In genomic region chr4:141385275-141385674, GRCm38 (mm10) we compare ENCODE assay signal across 9 mouse cellular contexts. TPM values are rescaled to one million over a fixed set of nuclear protein-coding genes. Genes with fewer than 3 reads are reported as not detected.
DNase-seq lines count a peak whose midpoint lies in the region; ATAC-seq and TF ChIP-seq lines count a peak whose summit lies in the region.
"Had no signal": no experiment of that assay in that cellular context is flagged by ENCODE, and none has a peak within 500 bp of the region (broad histone marks: within the 10 kb centered on the region; RNA-seq: fewer than 3 reads in every experiment).

No protein-coding gene starts in this region.

- TF ChIP-seq EP300 in heart, adult 2 months (IDR thresholded peaks at IDR 0.05; ENCODE audit: insufficient read depth, low read depth, low read length) = 0 out of 2 replicates have a peak, but pooled peaks have one; percentile 33
- TF ChIP-seq EP300 in CH12.LX (IDR thresholded peaks at IDR 0.05; ENCODE audit: low read length) = no peak

- H3K79me2 ChIP-seq in heart, adult 2 months (replicated peaks; ENCODE audit: control insufficient read depth, insufficient read depth, low read length) = no peaks in the 10 kb centered on the region
- H3K79me2 ChIP-seq in CH12.LX (replicated peaks; ENCODE audit: control insufficient read depth, extremely low read depth, insufficient read depth, poor library complexity, severe bottlenecking) = no peaks in the 10 kb centered on the region

- H3K4me1 ChIP-seq in heart, adult 2 months (ENCODE audit: control insufficient read depth, insufficient read depth, low read length) = no peaks in the 10 kb centered on the region; the same call in 1 of the 2 replicates
- peaks cover 3 to 8% of the 10 kb centered on the region in 2 experiments; a peak in 3 of 4 replicates for H3K4me1 ChIP-seq in CH12.LX (ENCODE audit: control insufficient read depth in 1 of 2, insufficient read depth in 2 of 2)
- H3K4me1 ChIP-seq in limb, embryonic 12.5 days (replicated peaks) = peaks cover 24% of the 10 kb centered on the region

- H3K9ac ChIP-seq in heart, adult 2 months (ENCODE audit: low read depth, low read length) = no peak overlapping the region
- H3K9ac ChIP-seq in CH12.LX (ENCODE audit: insufficient read depth, low read depth) = no peak overlapping the region
- no peak overlapping the region for H3K9ac ChIP-seq in limb, embryonic 12.5 days (replicated peaks)
- H3K9ac ChIP-seq: embryonic facial prominence, embryonic 12.5 days had no signal

- H3K9me3 ChIP-seq in CH12.LX (replicated peaks; ENCODE audit: low read length) = no peaks in the 10 kb centered on the region
- H3K9me3 ChIP-seq in limb, embryonic 12.5 days = no peaks in the 10 kb centered on the region
- H3K9me3 ChIP-seq: embryonic facial prominence, embryonic 12.5 days had no signal

- dilution Hi-C loops in CH12.LX (cut with MboI; ENCODE audit: extremely low pct_ligation_motif_present, extremely low pct_unique_long_range_greater_than_20kb, low sequenced_read_pairs) = no loop called here

- H3K4me3 ChIP-seq in heart, adult 2 months = no peak overlapping the region
- H3K4me3 ChIP-seq in CH12.LX (replicated peaks in 1 of 3; ENCODE audit: low read depth in 2 of 3, low read length in 2 of 3, poor library complexity in 1 of 3) = no peak overlapping the region
- no peak overlapping the region for H3K4me3 ChIP-seq in limb, embryonic 12.5 days (replicated peaks)
- H3K4me3 ChIP-seq: embryonic facial prominence, embryonic 12.5 days had no signal

- WGBS in heart, adult 2 months = 2% methylated on average over 7 of the region's 7 CpGs
- WGBS in limb, embryonic 12.5 days = 0% methylated on average over 7 of the region's 7 CpGs

- no peaks in the 10 kb centered on the region for H3K36me3 ChIP-seq in heart, adult 2 months (ENCODE audit: control insufficient read depth, insufficient read depth, low read length)
- no peaks in the 10 kb centered on the region for H3K36me3 ChIP-seq in CH12.LX (replicated peaks in 1 of 2; ENCODE audit: control insufficient read depth in 1 of 2, insufficient read depth in 1 of 2, low read length in 1 of 2)
- H3K36me3 ChIP-seq in limb, embryonic 12.5 days = no peaks in the 10 kb centered on the region
- H3K36me3 ChIP-seq: embryonic facial prominence, embryonic 12.5 days had no signal

- peak; percentile 89 for TF ChIP-seq CTCF in heart, adult 2 months (IDR thresholded peaks at IDR 0.05)
- peak; percentile 85 to 91 for TF ChIP-seq CTCF in CH12.LX (conservative IDR thresholded peaks at IDR 0.05 in 1 of 2, IDR thresholded peaks at IDR 0.05 in 1 of 2; ENCODE audit: low read depth in 2 of 2, low read length in 2 of 2)

- in situ Hi-C loops in CH12.LX (cut with MboI; ENCODE audit: low pct_ligation_motif_present, low pct_unique_long_range_greater_than_20kb, low sequenced_read_pairs) = no loop called here

- H3K4me2 ChIP-seq in CH12.LX (ENCODE audit: insufficient read depth, low read depth, poor library complexity, severe bottlenecking) = no peak overlapping the region
- peak overlapping the region; percentile 40 for H3K4me2 ChIP-seq in limb, embryonic 12.5 days
- H3K4me2 ChIP-seq: embryonic facial prominence, embryonic 12.5 days had no signal

- no peak for TF ChIP-seq POLR2A in heart, adult 2 months (IDR thresholded peaks at IDR 0.05; ENCODE audit: insufficient read depth, low read depth, low read length)
- no peak for TF ChIP-seq POLR2A in CH12.LX (IDR thresholded peaks at IDR 0.05; ENCODE audit: low read depth, low read length)

- H3K27me3 ChIP-seq in heart, adult 2 months (ENCODE audit: control insufficient read depth, insufficient read depth, low read length) = peaks cover 3% of the 10 kb centered on the region
- peaks cover 54% of the 10 kb centered on the region for H3K27me3 ChIP-seq in CH12.LX (replicated peaks)
- H3K27me3 ChIP-seq in limb, embryonic 12.5 days = peaks cover 50% of the 10 kb centered on the region

- intact Hi-C loops in heart, adult 2 months (cut with DNase I) = loop anchor here (5.0 kb wide), 1 partner anchor 472 kb away; no protein-coding TSS in a partner anchor
- intact Hi-C loops in heart, postnatal 10 days (cut with DNase I) = loop anchor here (5.0 to 10.0 kb wide), 2 partner anchors 192 to 460 kb away; partner anchors contain the start of gene Ctrc

- ATAC-seq in limb, embryonic 12.5 days (ENCODE audit: insufficient number of reproducible peaks, insufficient read depth, low FRiP score, low TSS enrichment, low read depth) = no peak
- peak; percentile 50 for ATAC-seq in neutrophil, adult 5-6 weeks (ENCODE audit: extremely low read depth, insufficient number of reproducible peaks, low FRiP score, poor library complexity, severe bottlenecking)

- no peak overlapping the region for H3K27ac ChIP-seq in heart, adult 2 months
- H3K27ac ChIP-seq in CH12.LX (ENCODE audit: insufficient read depth, low read depth) = no peak overlapping the region
- H3K27ac ChIP-seq in limb, embryonic 12.5 days = no peak overlapping the region
- H3K27ac ChIP-seq: embryonic facial prominence, embryonic 12.5 days had no signal

- TF ChIP-seq RAD21 in CH12.LX (IDR thresholded peaks at IDR 0.05; ENCODE audit: low read depth, low read length) = peak; percentile 77

- peak; percentile 28 to 49 for DNase-seq in heart, adult 2 months
- no peak for DNase-seq in heart, adult 9 months (ENCODE audit: low spot score in 2 of 2)
- DNase-seq in CH12.LX (ENCODE audit: extremely low read depth) = peak; percentile 74
- DNase-seq in cerebellum, adult 18-20 months = peak; percentile 54 to 57
- peak; percentile 41 to 72 for DNase-seq in heart, postnatal 10 days
- no peak for DNase-seq in layer of hippocampus, adult 9-11 months

TF ChIP-seq in CH12.LX, 34 proteins besides CTCF, POLR2A, EP300 and RAD21:
- peak; percentile 40; the same call in 1 of the 2 replicates for TF ChIP-seq SMC3 (IDR thresholded peaks at IDR 0.05; ENCODE audit: low read depth, low read length)
- TF ChIP-seq SIN3A (IDR thresholded peaks at IDR 0.05; ENCODE audit: low read length) = no peak
TF ChIP-seq in CH12.LX: peak in this region for 1.

RNA-seq across cellular contexts. Expression of gene Clcnka, which starts 13.2 kb away (rescaled TPM):
- not detected for total RNA-seq in heart, adult 2 months (2021)
- 0.04 TPM in 1 of 2 replicates, not detected in the other for polyA plus RNA-seq in heart, adult 2 months (2012; rRNA removed)
- total RNA-seq in CH12.LX (2012; rRNA removed) (not detected in 2 replicates), CH12.LX (2014; rRNA removed) (not detected in 2 replicates)
- polyA plus RNA-seq in CH12.LX (2012; ENCODE audit: insufficient read length, low read depth) = not detected in 2 replicates
- not detected for total RNA-seq in heart, postnatal 10 days (2021)
- 0.46 and 0.51 TPM in 2 replicates for polyA plus RNA-seq in limb, embryonic 12.5 days (2016; fragmentation: Nextera tagmentation; extraction: Ambion mirVana)
- not detected in 2 replicates for total RNA-seq in neutrophil, adult 5-6 weeks (2017)

RNA-seq across cellular contexts. Expression of gene Fam131c, which starts 17.3 kb away (rescaled TPM):
- 1 to 10 TPM; 2.0 to 2.2 TPM for total RNA-seq in heart, adult 2 months (2021)
- 0.29 and 2.9 TPM in 2 replicates for polyA plus RNA-seq in heart, adult 2 months (2012; rRNA removed)
- not detected in 2 replicates for total RNA-seq in CH12.LX (2012; rRNA removed)
- not detected in 2 replicates for total RNA-seq in CH12.LX (2014; rRNA removed)
- polyA plus RNA-seq in CH12.LX (2012; ENCODE audit: insufficient read length, low read depth) = not detected in 2 replicates
- 1 to 10 TPM in 1 of 2 experiments, under 1 TPM in 1; 0.94 to 2.9 TPM for total RNA-seq in heart, postnatal 10 days (2021)
- 0.43 and 0.63 TPM in 2 replicates for polyA plus RNA-seq in limb, embryonic 12.5 days (2016; fragmentation: Nextera tagmentation; extraction: Ambion mirVana)
- not detected in 2 replicates for total RNA-seq in neutrophil, adult 5-6 weeks (2017)

RNA-seq across cellular contexts. Expression of gene Clcnkb, which starts 30.5 kb away (rescaled TPM):
- under 1 TPM; 0.43 to 0.57 TPM for total RNA-seq in heart, adult 2 months (2021)
- 2.1 and 4.6 TPM in 2 replicates for polyA plus RNA-seq in heart, adult 2 months (2012; rRNA removed)
- total RNA-seq in CH12.LX (2012; rRNA removed) = 0.51 and 1.1 TPM in 2 replicates
- 0.08 TPM in 2 replicates for total RNA-seq in CH12.LX (2014; rRNA removed)
- 0.24 and 0.42 TPM in 2 replicates for polyA plus RNA-seq in CH12.LX (2012; ENCODE audit: insufficient read length, low read depth)
- total RNA-seq in heart, postnatal 10 days (2021) = 1 to 10 TPM in 1 of 2 experiments, under 1 TPM in 1; 0.91 to 1.2 TPM
- polyA plus RNA-seq in limb, embryonic 12.5 days (2016; fragmentation: Nextera tagmentation; extraction: Ambion mirVana) = not detected in 2 replicates
- total RNA-seq in neutrophil, adult 5-6 weeks (2017) = not detected in 2 replicates
- polyA plus RNA-seq: embryonic facial prominence, embryonic 12.5 days had no signal

RNA-seq across cellular contexts. Expression of gene Hspb7, which starts 35.3 kb away (rescaled TPM):
- 1,000 to 10,000 TPM; 1,066 to 1,498 TPM for total RNA-seq in heart, adult 2 months (2021)
- 973 and 1,028 TPM in 2 replicates for polyA plus RNA-seq in heart, adult 2 months (2012; rRNA removed)
- total RNA-seq in CH12.LX (2012; rRNA removed) = 0.04 TPM in 1 of 2 replicates, not detected in the other
- total RNA-seq in CH12.LX (2014; rRNA removed) = not detected in 2 replicates
- polyA plus RNA-seq in CH12.LX (2012; ENCODE audit: insufficient read length, low read depth) = not detected in 2 replicates
- total RNA-seq in heart, postnatal 10 days (2021) = 1,000 to 10,000 TPM; 1,029 to 1,075 TPM
- polyA plus RNA-seq in limb, embryonic 12.5 days (2016; fragmentation: Nextera tagmentation; extraction: Ambion mirVana) = 0.08 TPM in 1 of 2 replicates, not detected in the other
- total RNA-seq in neutrophil, adult 5-6 weeks (2017) = not detected in 2 replicates
- polyA plus RNA-seq: embryonic facial prominence, embryonic 12.5 days had no signal

RNA-seq across cellular contexts. Expression of gene Srarp, which starts 50.6 kb away (rescaled TPM):
- 1 to 10 TPM; 1.6 to 2.2 TPM for total RNA-seq in heart, adult 2 months (2021)
- 0.94 and 2.4 TPM in 2 replicates for polyA plus RNA-seq in heart, adult 2 months (2012; rRNA removed)
- total RNA-seq in CH12.LX (2012; rRNA removed) = not detected in 2 replicates
- total RNA-seq in CH12.LX (2014; rRNA removed) = not detected in 2 replicates
- polyA plus RNA-seq in CH12.LX (2012; ENCODE audit: insufficient read length, low read depth) = not detected in 2 replicates
- not detected for total RNA-seq in heart, postnatal 10 days (2021)
- polyA plus RNA-seq in limb, embryonic 12.5 days (2016; fragmentation: Nextera tagmentation; extraction: Ambion mirVana) = not detected in 2 replicates
- not detected in 2 replicates for total RNA-seq in neutrophil, adult 5-6 weeks (2017)
- polyA plus RNA-seq: embryonic facial prominence, embryonic 12.5 days had no signal

Comparison
In these comparisons a context has a peak if more than half of its experiments do, and no peak if none do; other contexts are left out.
1. DNase-seq: peak in heart, adult 2 months (2 of 2), CH12.LX (single experiment), cerebellum, adult 18-20 months (2 of 2) and heart, postnatal 10 days (2 of 2); none in heart, adult 9 months (0 of 2) and layer of hippocampus, adult 9-11 months (single experiment).